13 mouse cellular contexts compared by ENCODE assay signal in genomic region chr2:69825898-69826297, GRCm38 (mm10). TPM values are rescaled to one million over a fixed set of nuclear protein-coding genes. Genes with fewer than 3 reads are reported as not detected.
A peak's percentile ranks its signal among the peaks of the same experiment; 100 is the strongest.
DNase-seq lines count a peak whose midpoint lies in the region; ATAC-seq and TF ChIP-seq lines count a peak whose summit lies in the region.
"Had no signal": no experiment of that assay in that cellular context is flagged by ENCODE, and none has a peak within 500 bp of the region (broad histone marks: within the 10 kb centered on the region; RNA-seq: fewer than 3 reads in every experiment).

No protein-coding gene starts in this region.

- H3K27ac ChIP-seq in forebrain, postnatal 0 days (ENCODE audit: low read depth, low read length), result peak overlapping the region; percentile 29; the same call in 1 of the 2 replicates
- H3K27ac ChIP-seq in forebrain, embryonic 13.5 days, result no peak overlapping the region
- peak overlapping the region; percentile 52; the same call in 1 of the 2 replicates for H3K27ac ChIP-seq in kidney, postnatal 0 days
- H3K27ac ChIP-seq in kidney, embryonic 16.5 days (ENCODE audit: low read length), result no peak overlapping the region
- H3K27ac ChIP-seq in midbrain, embryonic 15.5 days, result peak overlapping the region; percentile 51; the same call in 1 of the 2 replicates
- H3K27ac ChIP-seq in thymus, adult 2 months (ENCODE audit: control insufficient read depth, insufficient read depth, low read length), result no peak overlapping the region
- H3K27ac ChIP-seq: liver, embryonic 13.5 days had no signal

- H3K9ac ChIP-seq in forebrain, postnatal 0 days, result no peak overlapping the region
- H3K9ac ChIP-seq in forebrain, embryonic 13.5 days, result no peak overlapping the region
- no peak overlapping the region for H3K9ac ChIP-seq in kidney, postnatal 0 days (ENCODE audit: low read depth, low read length)
- no peak overlapping the region for H3K9ac ChIP-seq in kidney, embryonic 16.5 days (replicated peaks; ENCODE audit: low read length)
- H3K9ac ChIP-seq in midbrain, embryonic 15.5 days, result no peak overlapping the region
- H3K9ac ChIP-seq: forebrain, embryonic 12.5 days; liver, embryonic 13.5 days had no signal

- no peak for DNase-seq in forebrain, postnatal 0 days
- DNase-seq in kidney, postnatal 0 days (ENCODE audit: low spot score), result no peak
- DNase-seq in cerebellum, postnatal 14 days, result peak; percentile 33 to 67
- no peak for DNase-seq in thymus, adult 2 months
- DNase-seq: adrenal gland, postnatal 10 days; B cell, adult 2 months; liver, embryonic 13.5 days; thymus, postnatal 25 days had no signal

- no peaks in the 10 kb centered on the region for H3K9me3 ChIP-seq in forebrain, postnatal 0 days (ENCODE audit: low read length)
- H3K9me3 ChIP-seq in forebrain, embryonic 13.5 days (replicated peaks), result no peaks in the 10 kb centered on the region
- H3K9me3 ChIP-seq in kidney, postnatal 0 days (replicated peaks; ENCODE audit: low read length), result no peaks in the 10 kb centered on the region
- H3K9me3 ChIP-seq in kidney, embryonic 16.5 days (ENCODE audit: low read length), result no peaks in the 10 kb centered on the region
- no peaks in the 10 kb centered on the region for H3K9me3 ChIP-seq in midbrain, embryonic 15.5 days
- H3K9me3 ChIP-seq: forebrain, embryonic 12.5 days; liver, embryonic 13.5 days had no signal

- H3K4me2 ChIP-seq in forebrain, postnatal 0 days (ENCODE audit: low read depth), result no peak overlapping the region
- no peak overlapping the region for H3K4me2 ChIP-seq in forebrain, embryonic 13.5 days
- no peak overlapping the region for H3K4me2 ChIP-seq in kidney, postnatal 0 days (ENCODE audit: low read length)
- no peak overlapping the region for H3K4me2 ChIP-seq in kidney, embryonic 16.5 days (replicated peaks; ENCODE audit: low read depth, low read length)
- peak overlapping the region; percentile 10 for H3K4me2 ChIP-seq in midbrain, embryonic 15.5 days
- H3K4me2 ChIP-seq: forebrain, embryonic 12.5 days; liver, embryonic 13.5 days had no signal

- H3K4me3 ChIP-seq in forebrain, postnatal 0 days (ENCODE audit: low read depth, low read length), result no peak overlapping the region
- H3K4me3 ChIP-seq in forebrain, embryonic 13.5 days, result no peak overlapping the region
- no peak overlapping the region for H3K4me3 ChIP-seq in kidney, postnatal 0 days (replicated peaks; ENCODE audit: low read depth, low read length)
- H3K4me3 ChIP-seq in kidney, embryonic 16.5 days (ENCODE audit: low read length), result no peak overlapping the region
- 0 out of 2 replicates have a peak overlapping the region, but pooled peaks have one; percentile 6 for H3K4me3 ChIP-seq in midbrain, embryonic 15.5 days
- H3K4me3 ChIP-seq in thymus, adult 2 months (ENCODE audit: control insufficient read depth, insufficient read depth, low read length), result no peak overlapping the region
- H3K4me3 ChIP-seq: forebrain, embryonic 12.5 days; liver, embryonic 13.5 days had no signal

- no peak for TF ChIP-seq CTCF in forebrain, postnatal 0 days (IDR thresholded peaks at IDR 0.05; ENCODE audit: low read depth)
- no peak for TF ChIP-seq CTCF in kidney, postnatal 0 days (IDR thresholded peaks at IDR 0.05; ENCODE audit: low read depth)
- TF ChIP-seq CTCF in thymus, adult 2 months (IDR thresholded peaks at IDR 0.05; ENCODE audit: borderline replicate concordance, control insufficient read depth, extremely low read depth, insufficient read depth, low read length, poor library complexity), result no peak

- peaks cover 33% of the 10 kb centered on the region for H3K4me1 ChIP-seq in forebrain, postnatal 0 days (ENCODE audit: insufficient read depth)
- H3K4me1 ChIP-seq in forebrain, embryonic 13.5 days, result peaks cover 35% of the 10 kb centered on the region
- H3K4me1 ChIP-seq in kidney, postnatal 0 days (replicated peaks; ENCODE audit: insufficient read depth, low read length), result peaks cover 6% of the 10 kb centered on the region
- peaks cover 22% of the 10 kb centered on the region; the same call in 1 of the 2 replicates for H3K4me1 ChIP-seq in kidney, embryonic 16.5 days (ENCODE audit: insufficient read depth, low read length)
- peaks cover 47% of the 10 kb centered on the region for H3K4me1 ChIP-seq in midbrain, embryonic 15.5 days
- H3K4me1 ChIP-seq in thymus, adult 2 months (replicated peaks; ENCODE audit: control insufficient read depth, insufficient read depth, low read length), result peaks cover 9% of the 10 kb centered on the region; the same call in 1 of the 2 replicates

- no peak for TF ChIP-seq POLR2A in thymus, adult 2 months (IDR thresholded peaks at IDR 0.05; ENCODE audit: control insufficient read depth, extremely low read depth, insufficient read depth, low read length, poor library complexity)

- 67% methylated on average over 10 of the region's 10 CpGs for WGBS in forebrain, postnatal 0 days
- 81% methylated on average over 10 of the region's 10 CpGs for WGBS in forebrain, embryonic 13.5 days
- 77% methylated on average over 10 of the region's 10 CpGs for WGBS in kidney, postnatal 0 days
- WGBS in kidney, embryonic 16.5 days, result 86% methylated on average over 10 of the region's 10 CpGs
- WGBS in midbrain, embryonic 15.5 days, result 59% methylated on average over 10 of the region's 10 CpGs
- WGBS in thymus, adult 2 months, result 98% methylated on average over 10 of the region's 10 CpGs

- no peaks in the 10 kb centered on the region for H3K27me3 ChIP-seq in forebrain, postnatal 0 days (ENCODE audit: insufficient read depth, low read length)
- no peaks in the 10 kb centered on the region for H3K27me3 ChIP-seq in forebrain, embryonic 13.5 days
- H3K27me3 ChIP-seq in kidney, postnatal 0 days (ENCODE audit: insufficient read depth, low read length), result no peaks in the 10 kb centered on the region
- H3K27me3 ChIP-seq in kidney, embryonic 16.5 days (ENCODE audit: insufficient read depth, low read length), result no peaks in the 10 kb centered on the region
- H3K27me3 ChIP-seq in midbrain, embryonic 15.5 days (replicated peaks), result no peaks in the 10 kb centered on the region
- no peaks in the 10 kb centered on the region for H3K27me3 ChIP-seq in thymus, adult 2 months (ENCODE audit: control insufficient read depth, insufficient read depth, low read length)
- H3K27me3 ChIP-seq: forebrain, embryonic 12.5 days; liver, embryonic 13.5 days had no signal

- peaks cover 29% of the 10 kb centered on the region for H3K36me3 ChIP-seq in forebrain, postnatal 0 days (ENCODE audit: insufficient read depth)
- peaks cover 30% of the 10 kb centered on the region for H3K36me3 ChIP-seq in forebrain, embryonic 13.5 days (ENCODE audit: poor library complexity, severe bottlenecking)
- H3K36me3 ChIP-seq in kidney, postnatal 0 days (ENCODE audit: insufficient read depth, low read length), result peaks cover 5% of the 10 kb centered on the region; the same call in 1 of the 2 replicates
- H3K36me3 ChIP-seq in kidney, embryonic 16.5 days (ENCODE audit: insufficient read depth, low read length), result peaks cover 26% of the 10 kb centered on the region; the same call in 1 of the 2 replicates
- H3K36me3 ChIP-seq in midbrain, embryonic 15.5 days (replicated peaks), result peaks cover 4% of the 10 kb centered on the region; the same call in 1 of the 2 replicates
- H3K36me3 ChIP-seq in thymus, adult 2 months (ENCODE audit: control insufficient read depth, insufficient read depth, low read length), result no peaks in the 10 kb centered on the region

- no peak for ATAC-seq in forebrain, postnatal 0 days
- ATAC-seq in forebrain, embryonic 13.5 days, result no peak
- ATAC-seq in kidney, postnatal 0 days (replicated peaks; ENCODE audit: low FRiP score, low read depth), result no peak
- no peak for ATAC-seq in kidney, embryonic 16.5 days (ENCODE audit: low FRiP score, low TSS enrichment)
- no peak for ATAC-seq in midbrain, embryonic 15.5 days (replicated peaks)
- no peak for ATAC-seq in megakaryocyte, adult 5-6 weeks (ENCODE audit: poor library complexity, severe bottlenecking)

RNA-seq across cellular contexts. Expression of gene Klhl23, which starts 4.2 kb away (rescaled TPM):
- 163 and 199 TPM in 2 replicates for total RNA-seq in forebrain, postnatal 0 days (2014; rRNA removed)
- 43.0 and 87.2 TPM in 2 replicates for polyA plus RNA-seq in forebrain, postnatal 0 days (2015; fragmentation: Nextera tagmentation; extraction: Ambion mirVana)
- polyA plus RNA-seq in forebrain, embryonic 13.5 days (2015; fragmentation: Nextera tagmentation; extraction: Ambion mirVana), result 45.2 and 49.5 TPM in 2 replicates
- 14.2 and 15.4 TPM in 2 replicates for polyA plus RNA-seq in kidney, postnatal 0 days (2015; fragmentation: Nextera tagmentation; extraction: Ambion mirVana)
- 29.9 and 31.5 TPM in 2 replicates for polyA plus RNA-seq in kidney, embryonic 16.5 days (2015; fragmentation: Nextera tagmentation; extraction: Ambion mirVana)
- polyA plus RNA-seq in midbrain, embryonic 15.5 days (2015; fragmentation: Nextera tagmentation; extraction: Ambion mirVana), result 88.0 and 94.6 TPM in 2 replicates
- 2.5 and 3.4 TPM in 2 replicates for polyA plus RNA-seq in thymus, adult 2 months (2012; rRNA removed)
- 3.5 and 3.7 TPM in 2 replicates for total RNA-seq in megakaryocyte, adult 5-6 weeks (2015)
- 8.7 and 10.9 TPM in 2 replicates for total RNA-seq in megakaryocyte, adult 5-6 weeks (2017)

RNA-seq across cellular contexts. Expression of gene Ssb, which starts 35.5 kb away (rescaled TPM):
- 130 and 152 TPM in 2 replicates for total RNA-seq in forebrain, postnatal 0 days (2014; rRNA removed)
- 287 and 316 TPM in 2 replicates for polyA plus RNA-seq in forebrain, postnatal 0 days (2015; fragmentation: Nextera tagmentation; extraction: Ambion mirVana)
- polyA plus RNA-seq in forebrain, embryonic 13.5 days (2015; fragmentation: Nextera tagmentation; extraction: Ambion mirVana), result 400 and 426 TPM in 2 replicates
- polyA plus RNA-seq in kidney, postnatal 0 days (2015; fragmentation: Nextera tagmentation; extraction: Ambion mirVana), result 351 and 354 TPM in 2 replicates
- polyA plus RNA-seq in kidney, embryonic 16.5 days (2015; fragmentation: Nextera tagmentation; extraction: Ambion mirVana), result 296 and 313 TPM in 2 replicates
- 259 and 271 TPM in 2 replicates for polyA plus RNA-seq in midbrain, embryonic 15.5 days (2015; fragmentation: Nextera tagmentation; extraction: Ambion mirVana)
- polyA plus RNA-seq in thymus, adult 2 months (2012; rRNA removed), result 5.4 and 6.9 TPM in 2 replicates
- total RNA-seq in megakaryocyte, adult 5-6 weeks (2015), result 197 and 221 TPM in 2 replicates
- 298 and 306 TPM in 2 replicates for total RNA-seq in megakaryocyte, adult 5-6 weeks (2017)

RNA-seq across cellular contexts. Expression of gene Phospho2, which starts 36.5 kb away (rescaled TPM):
- total RNA-seq in forebrain, postnatal 0 days (2014; rRNA removed), result 39.2 and 40.8 TPM in 2 replicates
- polyA plus RNA-seq in forebrain, postnatal 0 days (2015; fragmentation: Nextera tagmentation; extraction: Ambion mirVana), result 29.8 and 32.3 TPM in 2 replicates
- polyA plus RNA-seq in forebrain, embryonic 13.5 days (2015; fragmentation: Nextera tagmentation; extraction: Ambion mirVana), result 37.4 and 37.5 TPM in 2 replicates
- 28.2 and 28.5 TPM in 2 replicates for polyA plus RNA-seq in kidney, postnatal 0 days (2015; fragmentation: Nextera tagmentation; extraction: Ambion mirVana)
- polyA plus RNA-seq in kidney, embryonic 16.5 days (2015; fragmentation: Nextera tagmentation; extraction: Ambion mirVana), result 24.5 and 24.9 TPM in 2 replicates
- 35.3 and 37.8 TPM in 2 replicates for polyA plus RNA-seq in midbrain, embryonic 15.5 days (2015; fragmentation: Nextera tagmentation; extraction: Ambion mirVana)
- polyA plus RNA-seq in thymus, adult 2 months (2012; rRNA removed), result 87.1 and 106 TPM in 2 replicates
- total RNA-seq in megakaryocyte, adult 5-6 weeks (2015), result 19.8 and 25.3 TPM in 2 replicates
- 22.0 and 27.5 TPM in 2 replicates for total RNA-seq in megakaryocyte, adult 5-6 weeks (2017)

RNA-seq across cellular contexts. Expression of gene Ccdc173, which starts 36.5 kb away (rescaled TPM):
- total RNA-seq in forebrain, postnatal 0 days (2014; rRNA removed), result 1.3 and 2.8 TPM in 2 replicates
- polyA plus RNA-seq in forebrain, postnatal 0 days (2015; fragmentation: Nextera tagmentation; extraction: Ambion mirVana), result 1.2 and 1.4 TPM in 2 replicates
- 3.9 and 4.6 TPM in 2 replicates for polyA plus RNA-seq in forebrain, embryonic 13.5 days (2015; fragmentation: Nextera tagmentation; extraction: Ambion mirVana)
- 2.1 and 2.4 TPM in 2 replicates for polyA plus RNA-seq in kidney, postnatal 0 days (2015; fragmentation: Nextera tagmentation; extraction: Ambion mirVana)
- polyA plus RNA-seq in kidney, embryonic 16.5 days (2015; fragmentation: Nextera tagmentation; extraction: Ambion mirVana), result 1.4 and 3.3 TPM in 2 replicates
- 2.8 and 2.9 TPM in 2 replicates for polyA plus RNA-seq in midbrain, embryonic 15.5 days (2015; fragmentation: Nextera tagmentation; extraction: Ambion mirVana)
- 0.26 and 0.43 TPM in 2 replicates for polyA plus RNA-seq in thymus, adult 2 months (2012; rRNA removed)
- total RNA-seq in megakaryocyte, adult 5-6 weeks (2015), result 0.43 and 0.80 TPM in 2 replicates
- total RNA-seq in megakaryocyte, adult 5-6 weeks (2017), result 0.33 and 0.49 TPM in 2 replicates

RNA-seq across cellular contexts. Expression of gene Mettl5, which starts 59.5 kb away (rescaled TPM):
- total RNA-seq in forebrain, postnatal 0 days (2014; rRNA removed), result 12.5 and 13.0 TPM in 2 replicates
- polyA plus RNA-seq in forebrain, postnatal 0 days (2015; fragmentation: Nextera tagmentation; extraction: Ambion mirVana), result 30.5 and 32.3 TPM in 2 replicates
- polyA plus RNA-seq in forebrain, embryonic 13.5 days (2015; fragmentation: Nextera tagmentation; extraction: Ambion mirVana), result 36.2 and 40.6 TPM in 2 replicates
- polyA plus RNA-seq in kidney, postnatal 0 days (2015; fragmentation: Nextera tagmentation; extraction: Ambion mirVana), result 45.8 and 47.0 TPM in 2 replicates
- polyA plus RNA-seq in kidney, embryonic 16.5 days (2015; fragmentation: Nextera tagmentation; extraction: Ambion mirVana), result 38.3 and 39.9 TPM in 2 replicates
- polyA plus RNA-seq in midbrain, embryonic 15.5 days (2015; fragmentation: Nextera tagmentation; extraction: Ambion mirVana), result 24.2 and 27.1 TPM in 2 replicates
- polyA plus RNA-seq in thymus, adult 2 months (2012; rRNA removed), result 4.0 and 4.8 TPM in 2 replicates
- total RNA-seq in megakaryocyte, adult 5-6 weeks (2015), result 20.9 and 24.8 TPM in 2 replicates
- 20.0 and 22.4 TPM in 2 replicates for total RNA-seq in megakaryocyte, adult 5-6 weeks (2017)

Comparison
In these comparisons a context has a peak if more than half of its experiments do, and no peak if none do; other contexts are left out.
1. H3K27ac ChIP-seq: peak in forebrain, postnatal 0 days (single experiment), kidney, postnatal 0 days (single experiment) and midbrain, embryonic 15.5 days (single experiment); none in forebrain, embryonic 13.5 days (single experiment), kidney, embryonic 16.5 days (single experiment) and thymus, adult 2 months (single experiment).
2. DNase-seq: peak in cerebellum, postnatal 14 days (2 of 2); none in forebrain, postnatal 0 days (single experiment), kidney, postnatal 0 days (single experiment) and thymus, adult 2 months (single experiment).
3. RNA of gene Ssb, which starts 35.5 kb away (polyA plus RNA-seq): 400 to 426 TPM in forebrain, embryonic 13.5 days, 351 to 354 TPM in kidney, postnatal 0 days, 296 to 313 TPM in kidney, embryonic 16.5 days, 287 to 316 TPM in forebrain, postnatal 0 days and 259 to 271 TPM in midbrain, embryonic 15.5 days; 5.4 to 6.9 TPM in thymus, adult 2 months; every median in the first group is over 10 times any median in the second.